Mouse (Mus musculus): ENCODE measurements around the gene Lin7a. TPM values are rescaled to one million over a fixed set of nuclear protein-coding genes. Genes with fewer than 3 reads are reported as not detected.

Gene Lin7a
- total RNA-seq, 1 experiment from 2014 or later: not detected

DNA sequence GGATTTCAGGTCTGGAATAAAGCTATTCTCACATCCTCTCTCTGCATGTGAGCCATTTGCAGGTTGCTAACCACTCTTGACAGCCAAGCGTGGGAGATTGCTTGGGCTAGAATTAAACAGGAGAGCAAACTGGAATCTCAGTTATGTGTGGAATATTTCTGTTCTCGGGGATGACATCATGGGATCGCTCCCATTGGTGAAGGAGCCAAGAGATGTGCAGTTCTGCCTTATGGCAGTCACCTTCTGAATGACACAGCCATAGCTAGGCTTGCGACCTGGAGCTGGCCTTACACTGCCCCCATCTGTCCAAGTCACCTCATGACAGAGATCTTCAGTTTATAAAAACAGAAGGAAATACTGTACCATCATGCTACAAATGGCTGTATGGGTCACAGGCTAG is 118.0 kb downstream of the Lin7a start:
- ATAC-seq (replicated peaks; ENCODE audit: low read depth, poor library complexity, severe bottlenecking): no peak

DNA sequence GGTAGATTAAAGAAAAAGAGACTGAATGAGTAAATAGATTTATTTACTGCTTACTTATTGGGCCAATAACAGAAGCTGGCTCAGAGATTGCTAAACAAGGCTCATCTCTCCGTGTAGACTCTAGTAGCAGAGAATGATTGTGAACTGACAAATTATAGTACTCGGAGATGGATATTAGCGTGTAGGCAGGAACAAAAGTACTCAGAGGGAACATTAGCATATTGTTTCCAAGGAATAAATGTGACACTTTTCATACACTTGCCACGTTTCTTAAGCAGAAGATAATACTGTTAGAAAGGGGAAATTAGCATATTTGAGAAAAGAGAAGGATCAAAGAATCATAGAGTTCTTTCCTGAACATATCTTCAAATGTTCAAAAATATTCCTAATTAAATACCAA is 133.9 kb downstream of the Lin7a start:
- no peak for ATAC-seq (replicated peaks; ENCODE audit: low read depth, poor library complexity, severe bottlenecking)

DNA sequence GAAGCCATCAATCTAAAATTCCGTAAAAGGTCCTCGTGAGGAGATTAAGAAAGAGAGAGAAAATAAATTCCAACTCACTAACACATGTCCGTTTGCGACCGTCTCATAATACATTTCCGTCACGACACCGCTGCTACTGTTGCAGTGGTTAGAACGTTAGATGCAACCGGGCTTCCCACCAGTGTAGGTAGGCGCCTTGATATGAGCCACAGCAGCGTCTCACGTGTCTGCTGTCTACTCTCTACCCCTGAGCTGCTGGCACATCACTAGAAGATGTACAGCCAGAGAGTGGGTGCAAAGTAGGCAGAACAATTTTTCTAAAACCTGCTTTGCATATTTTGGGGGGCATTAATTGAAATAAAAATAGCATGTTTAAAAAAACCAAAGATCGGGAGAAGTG is 146.8 kb downstream of the Lin7a start:
- no peak for ATAC-seq (replicated peaks; ENCODE audit: low read depth, poor library complexity, severe bottlenecking)

DNA sequence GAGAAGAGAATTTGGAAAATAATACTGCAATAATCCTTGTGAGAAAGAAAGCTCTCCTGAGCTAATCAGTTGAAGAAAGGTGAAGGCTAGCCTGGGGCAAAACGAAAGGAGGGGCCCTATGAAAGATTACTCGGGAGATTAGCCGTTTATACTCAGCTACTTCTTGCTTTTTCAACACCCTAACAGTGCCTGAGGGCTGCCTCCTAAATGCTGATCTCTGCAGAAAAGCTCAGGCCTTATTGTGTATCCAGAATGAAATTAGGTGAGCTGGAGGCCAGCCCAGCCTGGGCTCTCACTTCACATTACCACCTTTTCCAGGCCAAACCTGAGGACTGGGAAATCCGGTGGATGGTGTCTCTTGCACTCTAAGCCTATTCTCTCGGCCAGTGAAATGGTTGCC is 165.5 kb downstream of the Lin7a start:
- no peak for ATAC-seq (replicated peaks; ENCODE audit: low read depth, poor library complexity, severe bottlenecking)

DNA sequence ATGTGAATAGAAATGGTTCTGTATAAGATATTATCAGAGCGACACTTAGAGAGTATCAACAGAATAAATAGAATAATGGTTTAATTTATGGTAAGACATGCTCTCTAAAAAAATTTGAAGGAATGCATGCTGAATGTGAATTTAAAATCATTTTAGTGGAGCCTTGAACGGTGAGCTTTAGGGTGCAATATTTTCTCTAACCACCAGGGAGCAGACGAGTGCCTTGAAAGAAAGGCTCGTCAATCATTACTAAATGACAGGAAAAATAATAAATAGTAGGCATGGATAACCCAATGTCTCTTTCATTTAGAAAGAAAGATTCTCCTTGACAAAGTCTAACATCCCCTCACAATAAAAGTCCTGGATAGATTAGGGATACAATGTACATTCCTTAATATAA is 171.3 kb downstream of the Lin7a start:
- peak; percentile 73; the same call in 1 of the 2 replicates for ATAC-seq (replicated peaks; ENCODE audit: low read depth, poor library complexity, severe bottlenecking)

DNA sequence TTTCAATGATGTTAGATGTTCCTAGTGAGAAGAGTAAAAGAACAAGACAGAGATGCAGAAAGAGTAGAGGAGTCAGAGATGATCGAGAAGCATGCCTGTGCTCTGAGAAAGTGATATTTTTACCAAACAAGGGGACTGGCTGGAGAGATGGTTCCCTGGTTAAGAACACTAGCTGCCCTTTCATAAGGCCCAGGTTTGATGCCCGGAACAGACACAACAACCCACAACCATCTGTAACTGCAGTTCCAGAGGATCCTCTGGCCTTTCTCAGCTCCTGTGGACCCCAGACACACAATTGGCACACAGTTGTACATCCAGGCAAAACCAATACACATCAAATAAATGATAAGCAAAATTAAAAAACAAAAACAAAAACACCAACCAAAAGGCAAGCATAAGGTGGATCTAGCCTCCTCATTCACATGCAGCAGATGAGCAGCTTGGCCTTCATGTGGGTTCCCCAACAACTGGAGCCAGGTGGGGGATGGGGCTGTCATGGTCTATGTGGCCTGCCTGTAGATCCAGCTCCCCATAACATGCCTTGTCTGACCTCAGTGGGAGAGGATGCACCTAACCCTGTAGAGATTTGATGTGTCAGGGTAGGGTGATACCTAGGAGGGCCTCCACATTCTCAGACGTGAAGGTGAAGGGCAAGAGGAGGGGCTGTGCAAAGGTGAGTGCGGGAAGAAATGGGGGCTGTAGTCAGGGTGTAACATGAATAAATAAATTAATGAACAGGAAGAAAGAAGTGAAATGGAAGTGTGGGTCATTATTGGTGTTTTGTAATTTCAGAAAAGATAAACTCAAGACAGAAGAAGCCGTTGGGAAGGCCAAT is 178.2 kb downstream of the Lin7a start:
- no peak for ATAC-seq (replicated peaks; ENCODE audit: low read depth, poor library complexity, severe bottlenecking)

DNA sequence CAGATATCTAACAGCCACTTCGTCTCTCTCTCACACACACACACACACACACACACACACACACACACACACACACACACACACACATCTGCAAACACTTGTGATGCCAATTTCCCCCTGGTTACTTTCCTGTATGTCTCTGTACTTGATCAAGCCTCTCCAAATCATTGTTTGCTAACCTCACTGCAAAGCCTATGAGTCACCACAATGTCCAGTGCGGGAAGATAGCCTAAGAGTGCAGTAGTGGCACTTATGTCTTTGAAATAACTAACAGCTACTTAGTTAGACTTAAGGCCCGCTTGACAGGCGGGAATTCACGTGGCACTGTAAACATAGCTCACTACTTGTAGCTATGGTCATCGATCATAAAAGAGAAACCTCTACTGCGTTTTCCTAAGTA is 196.3 kb downstream of the Lin7a start:
- ATAC-seq (replicated peaks; ENCODE audit: low read depth, poor library complexity, severe bottlenecking): no peak

Other genes starting within 250 kb of the Lin7a start
- gene Acss3, start 148.0 kb upstream of the Lin7a start, total RNA-seq (2017): not detected in 2 replicates
- gene Myf5, start 214.4 kb downstream of the Lin7a start, total RNA-seq (2017): not detected in 2 replicates
- gene Myf6, start 223.1 kb downstream of the Lin7a start, total RNA-seq (2017): not detected in 2 replicates